Mouse (Mus musculus) spleen, postnatal 10 days (tissue): ENCODE results near the gene Sars.

Experiments
- DNase-seq, 2 experiments: peaks; one replicate each; pipeline ENCODE4 v3.0.0; 2021 to 2022; ENCODE audit warnings: low spot score in 2 of 2

The Sars gene

DNA sequence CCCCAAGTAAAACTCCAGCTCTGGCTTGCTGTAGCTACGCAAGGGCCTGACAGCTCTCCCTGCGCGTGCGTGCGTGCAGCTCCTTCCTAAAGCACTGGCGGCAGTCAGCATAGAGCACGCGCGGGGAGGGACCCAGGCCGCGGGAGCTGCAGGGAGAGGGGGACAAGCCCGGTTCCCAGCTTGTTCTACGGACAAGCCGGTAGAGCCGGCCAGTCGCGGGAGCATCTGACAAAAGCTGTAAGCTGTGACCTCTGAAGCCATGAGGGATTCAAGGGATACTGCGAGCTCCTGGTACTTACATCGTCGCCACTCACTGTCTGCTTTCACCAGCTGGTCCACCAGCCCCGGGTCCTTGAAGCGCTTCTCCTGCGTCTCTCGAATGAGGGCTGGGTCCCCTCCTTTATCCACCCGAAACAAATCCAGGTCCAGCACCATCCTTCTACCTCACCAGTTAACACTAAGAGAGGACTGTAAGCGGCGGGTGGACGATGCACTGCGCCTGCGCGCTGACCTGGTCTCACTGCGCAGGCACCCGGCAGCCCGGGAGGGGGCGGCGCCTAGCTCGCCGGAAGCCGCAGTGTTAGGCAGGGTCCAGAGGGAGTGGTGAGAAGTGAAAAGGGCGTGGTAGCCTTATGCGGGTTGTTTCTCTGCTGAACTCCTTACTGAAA lies at the start of gene Sars:
Gene Sars (minus strand): TSS at position 512 of the 668 bp plus-strand sequence.
- DNase-seq, result peak; percentile 89 to 95

GRCm38 (mm10) chr3:108489968-108490367 lies 45.0 kb upstream of the Sars start:
- peak in 1 of 2 experiments; percentile 25 for DNase-seq

DNA sequence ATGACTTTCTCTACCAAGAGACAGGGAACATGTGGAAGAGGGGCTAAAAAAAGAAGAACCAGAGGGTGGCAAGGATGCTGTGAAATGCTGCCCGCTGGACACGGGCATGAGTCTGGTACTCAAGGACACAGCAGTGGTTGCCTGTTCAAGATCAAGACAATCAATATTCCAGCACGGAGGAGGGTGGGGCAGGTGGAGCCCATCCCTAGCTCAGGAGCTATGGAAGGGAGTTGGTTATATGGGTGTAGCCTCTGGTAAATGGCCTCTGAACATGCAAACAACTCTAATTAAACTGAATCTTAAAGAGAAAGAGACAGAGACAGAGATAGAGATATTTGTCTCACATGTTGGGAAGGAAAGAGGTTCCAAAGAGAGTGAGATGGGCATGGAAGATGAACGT lies 39.7 kb upstream of the Sars start:
- no peak for DNase-seq

- DNase-seq, result no peak
These were observed 33.8 kb upstream of the Sars start for GRCm38 (mm10) chr3:108478800-108479199.

- DNase-seq, result no peak
These were observed 32.0 kb upstream of the Sars start for GRCm38 (mm10) chr3:108476761-108477619.

DNA sequence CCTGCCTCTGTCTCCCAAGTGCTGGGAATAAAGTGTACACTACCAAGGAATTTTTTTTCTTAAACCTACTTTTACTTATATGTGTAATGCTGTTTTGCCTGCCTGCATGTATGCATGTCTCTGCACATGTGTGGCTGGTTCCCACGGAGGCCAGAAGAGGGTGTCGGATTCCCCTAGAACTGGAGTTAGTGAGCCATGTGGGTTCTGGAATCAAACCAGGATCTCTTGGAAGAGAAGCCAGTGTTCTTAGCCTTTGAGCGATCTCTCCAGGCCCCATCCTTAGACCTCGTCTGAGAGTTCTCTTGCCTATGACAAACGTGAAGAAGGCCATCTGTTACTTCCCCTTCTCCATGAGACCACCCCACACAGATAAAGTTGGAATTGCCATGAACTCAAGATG lies 30.5 kb upstream of the Sars start:
- no peak for DNase-seq

DNA sequence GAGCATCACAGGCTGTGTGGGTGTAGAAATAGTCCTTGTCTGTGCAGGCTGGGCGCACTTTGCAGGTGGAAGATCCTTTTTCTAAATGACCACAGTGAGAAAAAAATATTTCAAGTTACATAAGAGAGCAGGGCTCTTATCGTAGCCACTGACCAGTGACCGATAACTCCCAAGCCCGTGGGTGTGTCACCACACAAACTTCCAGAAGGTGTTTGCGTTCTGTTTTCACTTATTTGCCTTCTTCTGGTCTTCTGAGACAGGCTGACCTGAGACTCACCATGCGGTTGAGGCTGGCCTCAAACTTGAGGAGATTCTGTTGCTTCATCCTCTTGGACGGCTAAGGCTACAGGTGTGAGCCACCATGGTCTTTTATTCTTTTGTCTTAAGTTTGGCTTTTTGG lies 30.0 kb upstream of the Sars start:
- DNase-seq, result no peak

GRCm38 (mm10) chr3:108467760-108468159 lies 22.8 kb upstream of the Sars start:
- peak in 1 of 2 experiments; percentile 30 for DNase-seq

- DNase-seq, result peak; percentile 58 to 84
These were observed 21.4 kb upstream of the Sars start for GRCm38 (mm10) chr3:108466425-108466824.

- DNase-seq, result peak in 1 of 2 experiments; percentile 61
These were observed 13.9 kb upstream of the Sars start for GRCm38 (mm10) chr3:108458866-108459265.

GRCm38 (mm10) chr3:108458380-108458779 lies 13.4 kb upstream of the Sars start:
- peak in 1 of 2 experiments; percentile 16 for DNase-seq

DNA sequence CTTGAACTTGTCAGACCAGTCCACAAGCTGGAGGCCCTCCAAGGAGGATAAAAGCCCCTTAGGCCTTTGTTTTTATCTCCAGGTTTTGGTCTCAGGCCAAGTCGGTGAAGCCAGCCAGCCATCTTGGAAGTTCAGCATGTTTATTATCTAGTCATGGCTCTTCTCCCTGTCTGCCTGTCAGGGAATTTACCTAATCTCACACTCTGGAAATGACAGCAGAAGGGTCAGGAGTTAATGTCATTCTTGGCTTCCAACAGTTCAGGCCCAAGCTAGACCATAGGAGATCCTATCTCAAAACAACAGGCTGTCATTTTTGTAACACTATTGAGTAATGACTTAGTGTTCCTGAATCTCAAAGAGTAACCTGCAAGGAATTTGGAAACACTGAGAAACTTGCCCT lies 9.2 kb upstream of the Sars start:
- no peak for DNase-seq

GRCm38 (mm10) chr3:108451969-108452368 lies 7.0 kb upstream of the Sars start:
- DNase-seq, result no peak

DNA sequence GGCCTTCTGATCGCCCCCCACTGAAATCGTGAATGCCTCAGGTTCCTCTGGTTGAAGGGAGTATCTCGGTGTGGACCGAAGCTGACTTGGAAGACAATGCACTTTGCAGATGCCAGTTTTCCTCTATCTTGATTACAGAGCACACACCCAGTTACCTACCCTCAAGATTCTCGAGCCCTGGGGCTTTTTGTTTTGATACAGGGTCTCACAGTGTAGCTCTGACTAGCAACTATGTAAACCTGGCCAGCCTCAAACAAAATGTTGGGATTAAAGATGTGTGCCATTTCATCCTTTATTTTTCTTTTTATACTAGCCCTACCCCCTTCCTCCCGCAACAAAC lies 327 bp upstream of the Sars start:
- no peak for DNase-seq

- DNase-seq, result peak; percentile 44 to 65
These were observed 980 bp downstream of the Sars start for GRCm38 (mm10) chr3:108444029-108444428.

GRCm38 (mm10) chr3:108436380-108436714 lies 8.7 kb downstream of the Sars start:
- DNase-seq, result no peak

DNA sequence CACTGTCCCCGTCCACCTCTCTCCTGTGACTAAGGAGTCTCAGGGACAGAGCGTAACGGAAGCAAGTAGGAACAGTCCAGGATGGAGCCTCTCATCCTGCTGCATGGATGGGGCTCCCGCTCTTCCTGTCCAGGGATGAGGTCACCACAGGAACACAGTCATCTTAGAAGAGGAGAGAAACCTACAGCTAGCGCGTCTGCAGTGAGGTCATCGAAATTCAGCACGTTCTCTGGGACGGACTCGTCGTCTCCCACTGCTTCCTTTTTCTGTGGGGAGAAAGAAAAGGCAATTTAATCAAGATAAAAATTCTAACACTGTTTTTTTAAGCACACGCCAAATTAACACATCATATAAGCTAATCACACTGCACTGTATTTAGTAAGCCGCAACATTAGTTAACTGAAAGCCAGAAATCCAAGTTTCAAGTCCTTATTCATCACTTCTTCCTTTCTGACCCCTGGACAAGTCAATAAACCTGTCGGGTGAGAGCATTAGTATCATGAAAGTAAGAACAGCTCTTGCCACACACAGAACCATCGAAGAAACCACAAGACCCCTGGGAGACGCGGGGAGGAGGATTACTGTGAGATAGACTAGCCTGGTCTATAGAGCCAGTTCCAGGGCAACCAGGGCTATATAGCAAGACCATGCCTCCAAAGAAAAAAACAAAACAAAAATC lies 9.2 kb downstream of the Sars start:
- no peak for DNase-seq

DNA sequence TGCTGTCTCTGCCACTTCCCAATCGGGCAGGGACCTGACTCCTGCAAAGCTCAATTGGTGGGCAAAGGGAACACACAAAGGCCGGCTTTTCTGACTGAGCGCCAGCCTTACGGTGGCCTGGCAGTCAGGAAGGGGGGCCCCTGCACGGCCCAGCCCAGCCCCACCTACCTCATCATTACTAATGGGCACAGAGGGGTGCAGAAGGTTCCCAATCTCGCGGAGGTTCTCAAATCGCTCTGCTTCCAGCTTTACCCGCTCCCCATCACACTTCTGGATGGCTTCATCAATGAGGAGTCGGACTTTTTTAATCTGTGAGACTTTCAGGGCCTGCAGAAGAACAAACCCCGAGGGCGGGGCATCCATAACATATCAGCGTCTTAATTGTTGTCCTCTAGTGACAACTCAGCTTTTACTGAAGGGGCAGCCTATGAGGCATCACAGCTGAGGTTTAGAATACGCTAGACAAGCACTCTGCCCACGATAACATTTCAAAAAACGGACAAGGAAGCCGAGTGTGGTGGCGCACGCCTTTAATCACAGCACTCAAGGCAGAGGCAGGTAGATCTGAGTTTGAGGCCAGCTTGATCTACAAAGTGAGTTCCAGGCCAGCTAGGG lies 11.0 kb downstream of the Sars start:
- DNase-seq, result no peak

GRCm38 (mm10) chr3:108433188-108433880 lies 11.7 kb downstream of the Sars start:
- no peak for DNase-seq

DNA sequence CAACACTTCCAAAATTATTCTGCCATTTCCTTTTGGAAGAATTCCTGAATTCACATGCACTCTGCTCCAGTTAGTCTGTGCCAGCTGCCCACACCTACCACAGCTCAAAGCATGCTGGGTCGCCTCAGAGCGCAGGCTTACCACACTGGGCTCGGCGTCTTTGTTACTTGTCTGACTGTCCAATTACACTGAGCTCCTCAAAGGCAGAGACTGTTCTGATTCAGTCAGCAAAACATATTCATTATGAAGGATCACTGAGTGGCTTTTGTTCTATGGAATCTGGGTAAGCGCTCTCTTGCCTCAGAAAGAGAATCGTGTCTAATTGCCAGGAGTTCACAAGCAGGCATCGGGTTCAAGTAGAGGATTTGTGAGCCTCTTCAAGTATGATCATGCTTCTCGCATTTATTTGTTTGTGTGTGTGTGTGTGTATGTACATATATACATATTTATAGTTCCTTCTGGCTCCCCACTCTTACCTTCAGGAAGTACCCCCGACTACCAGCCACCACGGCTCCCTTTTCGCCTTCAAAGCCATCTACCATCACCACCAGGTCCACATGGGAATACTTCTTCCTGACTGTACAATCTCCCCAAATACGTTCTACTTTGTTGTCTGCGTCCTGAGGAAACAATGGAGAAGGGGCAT lies 12.3 kb downstream of the Sars start:
- DNase-seq, result no peak

DNA sequence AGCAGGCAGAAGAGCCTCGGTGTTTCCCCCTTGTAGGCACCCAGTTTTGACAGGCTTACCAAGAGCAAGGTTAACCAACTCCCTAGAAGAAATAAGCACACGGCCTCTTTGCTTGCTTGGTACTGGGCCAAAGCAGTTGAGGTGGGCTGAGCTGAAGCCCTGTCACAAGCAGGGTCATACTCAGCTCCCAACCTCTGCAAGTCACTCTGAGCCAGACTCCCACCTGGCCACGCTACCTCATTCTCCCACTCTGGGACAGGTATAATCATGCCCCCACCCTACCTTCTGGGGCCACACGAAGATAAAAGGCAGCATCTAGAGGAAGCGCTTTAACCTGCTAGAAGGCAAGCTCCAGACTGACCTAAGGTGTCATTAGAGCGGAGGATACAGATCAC lies 19.4 kb downstream of the Sars start:
- DNase-seq, result no peak
